Mouse (Mus musculus): ENCODE data around the gene Ppp6r2.

DNA sequence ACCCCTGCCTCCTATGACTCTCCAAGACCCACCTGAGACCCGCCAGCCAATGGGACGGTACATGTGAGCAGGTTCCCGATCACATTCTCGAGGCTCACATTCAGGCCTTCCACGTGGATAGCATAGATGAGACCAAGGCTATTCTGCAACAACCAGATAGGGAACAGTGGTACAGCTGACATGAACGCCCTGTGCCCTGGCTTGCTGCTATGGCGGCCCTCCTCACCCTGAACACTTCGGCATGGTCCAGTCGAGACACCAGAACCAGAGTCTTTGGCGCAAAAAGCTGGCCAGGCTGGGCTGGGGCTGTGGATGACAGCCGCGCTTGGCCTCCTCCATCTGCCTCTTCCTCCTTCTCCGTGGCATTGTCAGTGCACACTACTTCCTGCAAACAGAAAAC, 96.1 kb downstream of the Ppp6r2 start:
- TF ChIP-seq CTCF (IDR thresholded peaks at IDR 0.05; ENCODE audit: control insufficient read depth, insufficient read depth, insufficient read length) (no peak), USF1 (IDR thresholded peaks at IDR 0.05; ENCODE audit: low read depth) (no peak)

Measured in C2C12 (cell line).